Mouse (Mus musculus): ENCODE results near the gene Cfap299.

DNA sequence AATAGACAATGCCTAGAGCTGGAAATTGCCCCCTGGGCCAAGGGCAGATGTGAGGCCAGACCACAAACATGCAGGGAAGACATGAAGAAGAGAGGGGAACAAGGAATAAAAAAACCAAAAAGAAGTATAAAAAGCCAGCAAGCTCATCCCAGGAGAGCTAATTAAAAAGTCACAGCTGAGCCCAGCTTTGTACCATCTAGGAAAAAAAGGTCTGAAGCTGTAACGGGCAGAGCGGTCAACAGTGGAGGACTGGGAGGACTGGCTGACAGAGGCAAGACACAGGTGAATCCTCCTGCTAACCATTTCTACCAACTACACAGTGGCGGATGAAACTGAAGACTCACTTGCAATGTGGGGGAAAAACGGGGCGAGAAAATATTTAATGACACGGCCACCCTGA, 505.2 kb downstream of the Cfap299 start:
- TF ChIP-seq CTCF (IDR thresholded peaks at IDR 0.05; ENCODE audit: low read depth, low read length) (no peak), POLR2A (IDR thresholded peaks at IDR 0.05; ENCODE audit: borderline replicate concordance, low read depth, low read length) (no peak)
